Mouse (Mus musculus) MEL (cell line): ENCODE measurements around the gene Myo18a.

Experiments
- CTCF ChIP-seq, 3 experiments: IDR thresholded peaks in 2 of 3; conservative IDR thresholded peaks in 1 of 3; 2 replicates each; pipeline ENCODE4 v1.5.1; 2011 to 2012; ENCODE audit warnings: low read length in 3 of 3, low read depth in 2 of 3, mild to moderate bottlenecking in 2 of 3, improper control_type of control experiment in 1 of 3, inconsistent platforms in 1 of 3, mixed read lengths in 1 of 3, moderate library complexity in 1 of 3; ENCODE audit not compliant: control insufficient read depth in 1 of 3, insufficient read depth in 1 of 3, poor library complexity in 1 of 3, severe bottlenecking in 1 of 3
- EP300 ChIP-seq, 2 experiments: IDR thresholded peaks; 2 replicates each; pipeline ENCODE4 v1.6.1; 2011; ENCODE audit warnings: improper control_type of control experiment in 2 of 2, low read length in 2 of 2, low read depth in 1 of 2, mild to moderate bottlenecking in 1 of 2
- MYC ChIP-seq: IDR thresholded peaks from 2 replicates; pipeline ENCODE4 v1.6.1; 2011; ENCODE audit warnings: low read depth, mild to moderate bottlenecking, low read length, improper control_type of control experiment, moderate library complexity
- NRF1 ChIP-seq: IDR thresholded peaks from 2 replicates; pipeline ENCODE4 v1.6.1; 2014; ENCODE audit warnings: low read depth, mild to moderate bottlenecking, inconsistent platforms, low read length, improper control_type of control experiment, moderate library complexity; ENCODE audit not compliant: poor library complexity, insufficient read depth, severe bottlenecking
- POLR2A ChIP-seq, 2 experiments: IDR thresholded peaks; 2 replicates each; pipeline ENCODE4 v1.6.1; 2011 to 2012; ENCODE audit warnings: low read length in 2 of 2, mild to moderate bottlenecking in 2 of 2, control low read depth in 1 of 2, improper control_type of control experiment in 1 of 2, low read depth in 1 of 2, moderate library complexity in 1 of 2; ENCODE audit not compliant: control insufficient read depth in 1 of 2, insufficient read depth in 1 of 2, poor library complexity in 1 of 2
- USF1 ChIP-seq: IDR thresholded peaks from 2 replicates; pipeline ENCODE4 v1.6.1; 2014; ENCODE audit warnings: low read depth, mild to moderate bottlenecking, inconsistent platforms, low read length, improper control_type of control experiment, moderate library complexity
- USF2 ChIP-seq, 2 experiments: IDR thresholded peaks; 2 replicates each; pipeline ENCODE4 v1.6.1; 2011 to 2012; ENCODE audit warnings: improper control_type of control experiment in 2 of 2, low read length in 2 of 2, borderline replicate concordance in 1 of 2, inconsistent platforms in 1 of 2, low read depth in 1 of 2, mild to moderate bottlenecking in 1 of 2; ENCODE audit not compliant: insufficient read depth in 1 of 2

DNA sequence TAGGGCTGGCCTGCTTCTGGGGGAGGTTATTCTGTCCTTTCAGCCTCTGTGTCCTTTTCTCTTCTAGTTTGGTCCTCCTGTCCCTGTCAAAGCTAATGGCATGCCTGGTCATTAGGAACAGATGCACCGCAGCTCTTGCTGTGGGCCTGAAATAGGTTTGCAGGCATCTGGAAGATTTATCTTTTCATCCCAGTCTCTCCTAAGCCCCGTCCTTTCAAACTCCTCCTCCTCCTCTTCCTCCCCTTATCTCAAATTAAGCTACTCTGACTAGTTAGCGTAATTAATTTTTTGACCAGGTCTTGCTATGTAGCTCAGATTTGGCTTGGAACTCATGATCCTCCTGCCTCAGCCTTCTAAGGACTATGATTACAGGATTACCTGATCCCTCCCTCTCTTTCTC is 9.6 kb upstream of the Myo18a start:
- TF ChIP-seq POLR2A (IDR thresholded peaks at IDR 0.05; ENCODE audit: control insufficient read depth in 1 of 2, insufficient read depth in 1 of 2, low read depth in 1 of 2, low read length in 2 of 2, poor library complexity in 1 of 2) (no peak), EP300 (IDR thresholded peaks at IDR 0.05; ENCODE audit: low read depth in 1 of 2, low read length in 2 of 2) (no peak), CTCF (IDR thresholded peaks at IDR 0.05 in 2 of 3, conservative IDR thresholded peaks at IDR 0.05 in 1 of 3; ENCODE audit: control insufficient read depth in 1 of 3, insufficient read depth in 1 of 3, low read depth in 2 of 3, low read length in 3 of 3, poor library complexity in 1 of 3, severe bottlenecking in 1 of 3) (no peak), NRF1 (no peak), USF2 (IDR thresholded peaks at IDR 0.05; ENCODE audit: borderline replicate concordance in 1 of 2, insufficient read depth in 1 of 2, low read depth in 1 of 2, low read length in 2 of 2) (no peak), MYC (no peak), USF1 (no peak)
